Mouse (Mus musculus) intestine, postnatal 0 days (tissue): ENCODE results near the gene Med16. TPM values are rescaled to one million over a fixed set of nuclear protein-coding genes. Genes with fewer than 3 reads are reported as not detected.

ENCODE experiments used
- ATAC-seq: fragments of 200-750 bp; cut with Nextera tagmentation; 2 replicates; pipeline ENCODE4 v1.8.0; 2017; ENCODE audit warnings: mild to moderate bottlenecking, moderate TSS enrichment, moderate library complexity
- H3K27ac ChIP-seq: fragments of 300-500 bp; sonication (generic); 2 replicates; pipeline ENCODE4 v1.5.1; 2014; ENCODE audit warnings: mild to moderate bottlenecking, low read depth, low read length, moderate library complexity
- H3K27me3 ChIP-seq: fragments of 300-500 bp; sonication (generic); replicated peaks from 2 replicates; pipeline ENCODE4 v1.6.1; 2014; ENCODE audit warnings: low read length, mixed read lengths; ENCODE audit not compliant: control insufficient read depth, insufficient read depth
- H3K36me3 ChIP-seq: fragments of 300-500 bp; sonication (generic); 2 replicates; pipeline ENCODE4 v1.6.1; 2014; ENCODE audit warnings: mild to moderate bottlenecking, moderate library complexity; ENCODE audit not compliant: control insufficient read depth, insufficient read depth
- H3K4me1 ChIP-seq: fragments of 300-500 bp; sonication (generic); replicated peaks from 2 replicates; pipeline ENCODE4 v1.6.1; 2014; ENCODE audit warnings: antibody characterized with exemption, low read length, mixed read lengths; ENCODE audit not compliant: control insufficient read depth, insufficient read depth
- H3K4me2 ChIP-seq: fragments of 300-500 bp; sonication (generic); replicated peaks from 2 replicates; pipeline ENCODE4 v1.6.1; 2014; ENCODE audit warnings: low read depth, mild to moderate bottlenecking, moderate library complexity
- H3K4me3 ChIP-seq: fragments of 300-500 bp; sonication (generic); 2 replicates; pipeline ENCODE4 v1.5.1; 2014; ENCODE audit warnings: low read depth, low read length
- H3K9ac ChIP-seq: fragments of 300-500 bp; sonication (generic); 2 replicates; pipeline ENCODE4 v1.6.1; 2014; ENCODE audit warnings: mild to moderate bottlenecking, low read depth, low read length
- H3K9me3 ChIP-seq: fragments of 300-500 bp; sonication (generic); 2 replicates; pipeline ENCODE4 v1.6.1; 2016; ENCODE audit warnings: mixed run types; ENCODE audit not compliant: control insufficient read depth
- CTCF ChIP-seq: sonication (generic); IDR thresholded peaks from 2 replicates; pipeline ENCODE4 v1.5.1; 2016; ENCODE audit warnings: low read depth, mild to moderate bottlenecking, control low read depth, antibody characterized with exemption, moderate library complexity
- WGBS: fragments of 180-500 bp; shearing (Covaris S2); extraction: QIAGEN DNeasy Blood & Tissue Kit; methylation state at CpG from one replicate; pipeline ENCODE4 v1.1.7; 2014; 5-methylcytosine and 5-hydroxymethylcytosine counted together
- polyA plus RNA-seq: library from polyadenylated mRNA; unstranded; fragments of >200 nt; fragmentation: Nextera tagmentation; extraction: Ambion mirVana; gene quantifications from 2 replicates; pipeline ENCODE4 v1.2.1, GENCODE M21; 2015

Med16 gene
- polyA plus RNA-seq, 1 experiment from 2014 or later: 17.8 TPM

DNA sequence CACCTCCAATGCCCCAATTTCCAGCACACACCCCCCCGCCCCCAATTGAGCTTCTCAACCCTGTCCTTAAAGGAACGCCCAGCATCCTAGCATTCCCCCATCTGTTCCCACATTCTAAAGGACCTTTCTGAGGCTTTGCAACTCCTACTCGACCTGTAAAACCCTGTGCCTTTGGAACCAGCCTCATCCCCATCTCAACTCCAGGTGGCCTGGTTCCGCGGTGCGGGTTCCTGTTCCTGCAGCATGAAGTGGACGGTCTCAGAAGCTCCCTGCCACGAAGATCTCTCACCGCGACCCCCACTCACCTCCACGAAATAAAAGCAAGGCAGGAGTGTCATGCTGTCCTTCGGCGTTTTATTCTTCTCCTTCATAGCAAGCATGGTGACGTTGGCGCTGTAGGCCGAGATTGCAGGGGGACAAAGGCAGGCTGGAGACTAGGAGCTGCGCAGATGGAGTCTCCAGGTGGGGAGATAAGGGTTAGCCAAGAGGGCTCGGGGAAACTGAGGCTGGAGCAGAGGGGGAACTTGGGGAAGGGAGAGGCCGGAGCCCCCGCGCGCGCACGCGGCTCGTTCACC, 34.9 kb downstream of the Med16 start:
- H3K27ac ChIP-seq: no peak overlapping the region
- peak overlapping the region; percentile 58 for H3K9ac ChIP-seq
- H3K4me1 ChIP-seq: no peaks in the 10 kb centered on the region
- ATAC-seq: no peak
- no peaks in the 10 kb centered on the region for H3K36me3 ChIP-seq
- 2% methylated on average over 26 of the region's 26 CpGs for WGBS
- no peak for TF ChIP-seq CTCF
- no peaks in the 10 kb centered on the region for H3K9me3 ChIP-seq
- H3K4me3 ChIP-seq: peak overlapping the region; percentile 59
- H3K4me2 ChIP-seq: peak overlapping the region; percentile 94
- 0 out of 2 replicates have a peak, but pooled peaks cover 5% of the 10 kb centered on the region for H3K27me3 ChIP-seq

DNA sequence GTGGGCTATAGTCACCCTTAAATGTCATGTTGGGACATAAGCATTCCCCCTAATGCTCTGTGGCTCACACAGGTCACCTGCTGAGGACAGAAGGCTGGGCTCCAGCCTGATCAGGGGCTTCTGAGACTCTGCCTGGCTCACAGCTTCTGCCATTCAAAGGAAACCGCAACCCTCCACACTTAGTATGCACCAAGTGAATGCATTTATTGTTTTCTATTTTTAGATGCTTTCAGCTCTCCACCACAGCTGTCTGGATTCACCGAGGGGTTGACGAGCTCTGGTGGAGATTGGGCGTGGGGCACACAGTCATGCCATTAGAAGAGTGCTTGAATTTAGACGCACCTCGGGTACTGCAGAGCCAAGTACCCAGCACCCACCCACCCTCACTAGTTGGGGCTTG, 35.4 kb downstream of the Med16 start:
- 0 out of 2 replicates have a peak, but pooled peaks cover 5% of the 10 kb centered on the region for H3K27me3 ChIP-seq
- no peaks in the 10 kb centered on the region for H3K9me3 ChIP-seq
- ATAC-seq: no peak
- H3K4me3 ChIP-seq: peak overlapping the region; percentile 59; the same call in 1 of the 2 replicates
- WGBS: 21% methylated on average over 6 of the region's 6 CpGs
- no peak for TF ChIP-seq CTCF
- no peaks in the 10 kb centered on the region for H3K36me3 ChIP-seq
- no peaks in the 10 kb centered on the region for H3K4me1 ChIP-seq
- H3K9ac ChIP-seq: no peak overlapping the region
- peak overlapping the region; percentile 94 for H3K4me2 ChIP-seq
- H3K27ac ChIP-seq: no peak overlapping the region

DNA sequence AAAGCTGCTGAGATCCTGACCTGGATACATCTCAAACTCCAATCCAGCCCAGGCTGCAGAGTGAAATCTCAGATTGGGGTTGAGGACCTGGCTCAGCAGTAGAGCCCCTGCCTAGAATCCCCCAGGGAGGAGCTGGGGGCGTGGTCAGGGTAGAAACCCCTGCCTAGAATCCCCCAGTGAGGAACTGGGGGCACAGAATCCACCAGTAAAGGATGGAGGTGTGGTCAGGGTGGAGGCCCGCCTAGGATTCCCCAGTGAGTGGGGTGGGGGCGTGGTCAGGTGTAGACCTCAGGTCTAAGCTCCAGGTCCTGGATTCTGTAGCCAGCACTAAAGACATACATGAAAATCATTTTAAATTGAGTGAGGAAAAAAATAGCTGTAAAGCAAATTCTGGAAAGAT, 35.9 kb downstream of the Med16 start:
- no peak for TF ChIP-seq CTCF
- WGBS: 52% methylated on average over 3 of the region's 3 CpGs
- Histone ChIP-seq H3K4me3 (no peak overlapping the region), H3K9ac (no peak overlapping the region), H3K27me3 (0 out of 2 replicates have a peak, but pooled peaks cover 5% of the 10 kb centered on the region), H3K9me3 (no peaks in the 10 kb centered on the region), H3K27ac (no peak overlapping the region), H3K4me2 (no peak overlapping the region), H3K4me1 (no peaks in the 10 kb centered on the region), H3K36me3 (no peaks in the 10 kb centered on the region)
- no peak for ATAC-seq

DNA sequence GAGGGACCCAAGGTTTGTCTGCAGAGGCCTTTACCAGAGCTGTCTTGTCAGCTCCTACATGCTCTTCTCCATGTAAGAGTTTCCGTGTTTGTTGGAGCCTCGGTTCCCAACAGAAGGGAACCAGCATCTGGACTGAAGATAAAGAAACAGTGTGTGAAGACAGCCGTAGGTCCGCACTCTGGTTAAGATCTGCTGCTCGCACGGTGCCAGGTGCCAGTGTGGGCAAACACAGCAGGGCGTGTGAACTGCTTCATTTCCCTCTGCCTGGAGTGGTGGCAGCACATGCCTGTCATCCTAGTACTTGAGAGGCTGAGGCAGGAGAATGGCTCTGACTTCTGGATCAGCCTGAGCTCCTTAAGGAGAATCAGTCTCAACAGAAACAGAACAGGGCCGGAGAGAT, 36.9 kb downstream of the Med16 start:
- H3K27ac ChIP-seq: 0 out of 2 replicates have a peak overlapping the region, but pooled peaks have one; percentile 4
- H3K27me3 ChIP-seq: 0 out of 2 replicates have a peak, but pooled peaks cover 5% of the 10 kb centered on the region
- no peaks in the 10 kb centered on the region for H3K9me3 ChIP-seq
- TF ChIP-seq CTCF: no peak
- no peaks in the 10 kb centered on the region for H3K36me3 ChIP-seq
- WGBS: 86% methylated on average over 8 of the region's 8 CpGs
- H3K4me2 ChIP-seq: no peak overlapping the region
- H3K4me3 ChIP-seq: no peak overlapping the region
- ATAC-seq: no peak
- no peaks in the 10 kb centered on the region for H3K4me1 ChIP-seq
- no peak overlapping the region for H3K9ac ChIP-seq

DNA sequence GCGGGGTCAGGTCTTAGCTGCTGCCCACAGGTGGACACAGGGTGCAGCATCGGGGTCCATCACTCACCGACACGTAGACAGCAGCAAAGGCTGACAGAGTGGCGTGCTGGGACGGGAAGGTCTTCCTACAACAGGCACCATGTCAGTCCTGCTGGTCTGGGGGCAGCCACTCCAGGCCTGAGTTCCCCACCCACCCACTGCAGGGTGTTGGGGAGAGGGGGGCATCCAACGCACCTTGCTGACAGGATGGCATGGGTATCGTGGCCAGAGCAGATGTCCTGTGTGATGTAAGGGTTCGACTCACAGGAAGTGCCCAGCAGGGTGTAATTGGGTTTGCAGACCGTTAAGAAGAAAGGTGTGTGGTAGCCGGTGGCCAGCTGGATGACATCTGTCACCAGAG, 42.1 kb downstream of the Med16 start:
- peaks cover 28% of the 10 kb centered on the region for H3K36me3 ChIP-seq
- no peaks in the 10 kb centered on the region for H3K4me1 ChIP-seq
- TF ChIP-seq CTCF: no peak
- H3K27me3 ChIP-seq: no peaks in the 10 kb centered on the region
- no peak overlapping the region for H3K4me2 ChIP-seq
- no peak overlapping the region for H3K9ac ChIP-seq
- no peak overlapping the region for H3K4me3 ChIP-seq
- 81% methylated on average over 11 of the region's 11 CpGs for WGBS
- no peak overlapping the region; the same call in 1 of the 2 replicates for H3K27ac ChIP-seq
- H3K9me3 ChIP-seq: no peaks in the 10 kb centered on the region
- no peak for ATAC-seq

DNA sequence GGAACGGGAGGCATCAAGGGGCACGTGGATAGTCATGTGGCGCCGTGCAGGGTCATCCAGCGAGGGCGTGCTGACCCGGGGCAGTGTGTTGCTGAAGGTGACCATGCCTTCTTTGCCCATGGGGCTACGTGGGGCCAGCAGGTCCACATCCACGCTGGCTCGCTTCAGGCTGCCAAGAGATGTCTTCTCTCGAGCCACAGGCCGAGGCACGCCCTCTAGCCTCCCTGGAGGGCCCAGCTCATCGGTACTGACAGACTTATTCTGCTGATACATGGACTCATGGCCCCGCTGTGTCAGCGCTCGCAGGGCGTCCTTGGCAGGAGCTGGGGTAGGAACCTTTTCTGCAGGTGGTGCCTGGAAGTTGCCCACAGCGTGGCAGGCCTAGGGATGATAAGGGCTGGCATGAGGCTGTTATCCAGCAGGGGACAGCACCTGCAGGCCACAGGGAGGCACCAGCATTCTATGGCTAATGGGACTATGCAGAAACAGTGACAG, 42.9 kb downstream of the Med16 start:
- peak; percentile 79 for TF ChIP-seq CTCF
- H3K4me1 ChIP-seq: no peaks in the 10 kb centered on the region
- 51% methylated on average over 19 of the region's 19 CpGs for WGBS

More for the DNA sequence above, 42.9 kb downstream of the Med16 start:
- H3K27me3 ChIP-seq: no peaks in the 10 kb centered on the region
- peaks cover 36% of the 10 kb centered on the region for H3K36me3 ChIP-seq
- H3K4me2 ChIP-seq: no peak overlapping the region
- ATAC-seq: peak; percentile 39
- H3K4me3 ChIP-seq: no peak overlapping the region
- no peaks in the 10 kb centered on the region for H3K9me3 ChIP-seq
- H3K9ac ChIP-seq: no peak overlapping the region
- H3K27ac ChIP-seq: peak overlapping the region; percentile 1; the same call in 1 of the 2 replicates
